Mouse (Mus musculus): ENCODE measurements around the gene Stx2. TPM values are rescaled to one million over a fixed set of nuclear protein-coding genes. Genes with fewer than 3 reads are reported as not detected.

Gene Stx2
- total RNA-seq, 4 experiments from 2014 or later, result 20.9 to 27.5 (median 22.3) TPM

GRCm38 (mm10) chr5:128953278-128954070 lies 54.9 kb downstream of the Stx2 start, which contains the start of gene Rimbp2:
TSS of gene Rimbp2 (minus strand) at chr5:128953486.
- DNase-seq (ENCODE audit: low spot score in 2 of 2), result peak in 1 of 2 experiments; percentile 71

GRCm38 (mm10) chr5:128952291-128953195 lies 55.8 kb downstream of the Stx2 start:
- DNase-seq (ENCODE audit: low spot score in 2 of 2), result peak; percentile 58 to 70

DNA sequence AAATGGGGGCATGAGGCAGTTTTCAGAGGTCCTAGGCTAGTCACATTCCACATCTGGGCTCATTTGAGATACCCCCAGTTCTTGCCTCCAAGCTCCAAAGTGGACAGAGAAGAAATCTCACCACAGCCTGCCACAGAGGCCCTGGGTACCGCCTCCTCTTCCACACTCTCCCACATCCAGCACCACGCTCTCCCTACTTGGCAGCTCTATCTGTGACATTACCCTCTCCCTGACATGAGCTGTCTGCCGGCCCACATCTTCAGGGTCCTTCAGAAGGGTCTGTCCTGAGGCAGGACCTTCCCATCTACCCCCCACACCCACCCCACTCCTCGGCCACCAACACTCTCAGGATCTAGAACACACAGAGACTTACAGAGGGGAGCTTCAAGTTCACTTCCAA lies 56.9 kb downstream of the Stx2 start:
- no peak for DNase-seq (ENCODE audit: low spot score in 2 of 2)

- DNase-seq (ENCODE audit: low spot score in 2 of 2), result no peak
Observed at GRCm38 (mm10) chr5:128947093-128947492, 61.3 kb downstream of the Stx2 start.

- DNase-seq (ENCODE audit: low spot score in 2 of 2), result no peak
Observed at GRCm38 (mm10) chr5:128940436-128940835, 67.9 kb downstream of the Stx2 start.

DNA sequence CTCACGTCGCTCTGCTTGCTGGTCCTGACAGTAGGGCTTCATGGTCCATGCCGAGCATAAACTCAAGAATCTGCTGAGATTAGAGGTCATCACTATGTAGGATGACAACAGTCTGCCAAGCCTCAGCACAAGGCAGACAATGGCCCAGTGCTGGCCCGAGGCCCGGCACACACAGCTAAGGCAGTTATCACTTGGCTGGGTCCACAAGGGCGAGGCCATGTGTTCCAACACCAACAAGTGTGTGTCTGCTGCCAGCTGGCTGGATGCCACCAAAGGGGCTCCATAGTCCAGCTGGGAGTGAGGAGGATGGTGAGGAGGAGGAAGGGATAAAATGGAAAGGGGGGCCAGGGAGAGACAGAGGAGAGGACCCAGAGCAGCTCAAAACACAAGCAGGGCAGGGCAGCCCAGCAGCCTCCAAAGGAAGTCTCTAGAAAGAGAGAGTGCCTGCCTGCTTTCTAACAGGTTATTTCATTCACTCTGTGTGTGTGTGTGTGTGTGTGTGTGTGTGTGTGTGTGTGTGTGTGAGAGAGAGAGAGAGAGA lies 72.9 kb downstream of the Stx2 start:
- no peak for DNase-seq (ENCODE audit: low spot score in 2 of 2)

Other genes with a start within 250 kb of the Stx2 start
- gene Rimbp2, start 55.1 kb downstream of the Stx2 start, total RNA-seq (2022), result 100 to 1,000 TPM; 101 to 129 (median 109) TPM
- 100 to 1,000 TPM; 162 to 172 (median 168) TPM for gene Ran, start 11.5 kb upstream of the Stx2 start, total RNA-seq (2022)
- gene Adgrd1, start 88.2 kb upstream of the Stx2 start, total RNA-seq (2022), result 1 to 10 TPM; 2.0 to 3.1 (median 2.8) TPM

All from left cerebral cortex, adult 8-10 months (tissue).